Mouse (Mus musculus): ENCODE data around the gene Daam2.

Gene Daam2

DNA sequence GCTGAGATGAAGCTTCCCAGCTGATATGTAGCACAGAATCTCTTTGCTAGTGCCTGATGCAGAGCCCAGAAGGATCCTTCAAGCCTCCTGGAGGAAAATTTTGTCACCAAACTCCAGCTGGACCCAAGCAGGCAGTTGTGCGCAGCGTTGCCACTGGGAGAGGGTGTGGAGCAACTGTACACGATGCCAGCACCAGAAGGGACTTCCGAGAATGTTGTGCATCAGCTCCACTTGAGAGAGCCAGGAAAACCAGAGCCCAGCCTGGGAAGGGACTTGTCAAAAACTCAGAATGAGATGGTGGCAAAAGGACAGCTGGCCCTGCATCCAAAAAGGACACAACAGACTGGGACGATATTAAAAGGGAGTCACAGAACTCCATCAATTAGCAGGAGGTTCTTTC, 32.5 kb downstream of the Daam2 start:
- no peak for DNase-seq (ENCODE audit: low read depth)

DNA sequence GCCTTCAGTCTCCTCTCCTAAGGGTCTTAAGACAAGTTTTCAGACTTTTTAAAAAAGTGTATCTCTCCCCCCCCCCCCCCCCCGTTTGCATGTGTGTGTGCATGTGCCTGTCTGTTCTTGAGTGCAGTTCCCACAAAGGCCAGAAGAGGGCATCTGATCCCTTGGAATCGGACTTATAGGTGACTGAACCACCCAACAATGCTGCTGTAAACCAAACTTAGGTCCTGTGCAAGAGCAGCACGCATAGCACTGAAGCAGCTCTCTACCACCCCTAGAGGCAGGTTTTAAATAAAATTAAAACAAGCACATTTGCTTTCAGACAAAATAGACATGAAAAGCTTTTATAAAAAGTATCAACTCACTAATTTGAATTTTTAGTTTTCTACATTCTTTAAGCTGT, 33.9 kb downstream of the Daam2 start:
- peak; percentile 24 for DNase-seq (ENCODE audit: low read depth)

DNA sequence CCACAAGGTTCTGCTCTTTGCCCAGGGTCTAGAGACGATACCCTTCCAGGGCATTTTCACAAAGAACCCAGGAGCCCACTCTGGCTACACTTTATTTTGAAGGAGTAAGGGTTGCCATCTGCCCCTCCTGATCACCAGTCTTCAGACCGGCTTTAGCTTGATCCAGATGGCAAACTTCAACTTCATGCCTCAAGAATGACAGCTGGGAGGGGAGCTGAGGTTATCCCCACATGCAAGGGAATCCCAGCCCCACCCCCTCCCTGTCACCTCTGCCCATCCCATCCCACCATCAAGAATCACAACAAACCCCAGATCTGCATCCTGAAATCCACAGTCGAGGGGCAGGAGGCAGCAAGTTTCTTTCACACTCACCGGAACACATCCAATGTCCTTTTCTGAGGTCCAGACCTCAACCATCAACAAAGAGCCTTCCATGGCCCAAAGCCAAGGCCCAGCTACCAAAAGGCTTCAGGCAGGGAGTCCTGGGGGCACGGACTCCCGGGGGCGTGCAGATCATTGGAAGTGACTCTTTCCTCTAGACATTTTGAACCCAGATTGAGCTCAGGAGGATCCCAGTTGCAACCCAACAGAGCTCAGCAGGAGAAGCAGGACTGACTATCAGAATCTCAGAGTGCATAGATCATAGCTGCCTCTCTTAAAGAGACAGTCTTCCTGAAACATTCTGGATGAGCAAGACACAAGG, 35.5 kb downstream of the Daam2 start:
- DNase-seq (ENCODE audit: low read depth): no peak

DNA sequence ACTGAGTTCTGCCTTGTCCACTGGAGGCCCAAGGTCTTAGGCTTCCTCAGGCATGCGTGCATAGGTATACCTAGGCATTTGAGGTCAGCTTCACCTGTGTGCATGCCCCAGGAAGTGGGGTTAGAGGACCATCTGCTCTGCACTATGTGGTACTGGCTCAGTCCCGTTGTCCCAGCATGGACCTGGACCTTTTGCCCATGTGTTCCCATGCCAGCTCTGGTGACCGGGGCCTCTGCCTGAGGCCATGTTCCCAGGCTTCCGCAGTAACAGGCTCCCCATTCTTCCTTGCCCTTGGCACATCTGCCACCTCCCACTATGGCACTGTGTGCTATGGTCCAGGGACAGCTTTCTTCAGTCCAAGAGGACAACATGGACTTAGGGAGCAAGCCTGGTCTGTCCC, 36.1 kb downstream of the Daam2 start:
- no peak for DNase-seq (ENCODE audit: low read depth)

DNA sequence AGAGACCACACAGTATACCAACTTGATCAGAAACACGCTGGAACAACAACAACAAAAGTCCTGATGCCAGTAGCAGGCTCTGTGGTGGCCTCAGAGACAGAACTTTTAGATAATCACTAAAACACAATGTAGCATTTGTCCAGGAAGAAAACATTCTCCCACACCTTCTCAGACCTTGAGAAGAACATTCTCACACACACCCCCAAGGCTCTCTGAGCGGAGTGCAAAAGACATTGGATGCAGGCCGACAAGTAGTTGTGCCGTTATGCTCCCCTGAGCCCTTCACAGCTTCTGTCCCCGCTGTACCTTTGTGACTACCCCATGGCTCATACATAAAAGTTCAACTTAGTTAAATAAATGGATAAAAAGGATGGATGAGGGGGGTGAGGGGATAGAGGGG, 37.6 kb downstream of the Daam2 start:
- no peak for DNase-seq (ENCODE audit: low read depth)

DNA sequence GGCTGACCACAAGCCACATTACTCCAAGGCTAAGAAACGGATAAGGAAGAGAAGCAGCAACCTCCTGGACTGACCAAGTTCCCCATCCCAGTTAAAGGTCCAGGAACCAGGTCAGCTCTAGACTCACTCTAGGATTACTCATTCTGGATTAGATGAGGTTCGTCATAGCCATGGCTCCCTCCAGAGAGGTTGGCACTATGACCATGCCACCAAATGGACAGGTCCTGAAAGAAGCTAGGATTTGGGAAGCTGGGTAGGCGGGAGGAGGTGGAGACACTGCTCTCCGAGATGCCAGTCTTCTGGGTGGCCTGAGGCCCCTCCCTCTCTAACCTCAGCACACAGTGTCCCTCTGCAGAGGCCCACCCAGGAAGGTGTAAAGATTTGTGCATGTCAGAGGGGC, 38.2 kb downstream of the Daam2 start:
- DNase-seq (ENCODE audit: low read depth): no peak

DNA sequence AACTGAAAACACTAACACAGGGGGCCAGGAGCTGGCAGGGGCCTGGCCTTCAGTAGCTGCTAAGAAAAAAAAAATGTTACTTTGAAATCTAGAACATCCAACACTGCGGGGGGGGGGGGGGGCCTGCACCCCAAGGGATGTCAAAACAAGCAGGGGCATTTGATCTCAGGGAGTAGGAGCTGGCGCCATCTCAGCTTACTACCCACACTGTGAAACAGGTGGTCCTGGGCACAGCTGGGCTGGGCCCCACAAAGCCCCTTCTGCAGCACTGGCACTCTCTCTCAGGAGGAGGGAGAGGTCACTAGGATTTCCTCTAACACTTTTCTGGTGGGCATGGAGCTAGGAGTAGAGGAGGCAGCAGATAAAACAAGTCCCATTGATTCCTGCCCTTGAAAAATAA, 39.6 kb downstream of the Daam2 start:
- no peak for DNase-seq (ENCODE audit: low read depth)

DNA sequence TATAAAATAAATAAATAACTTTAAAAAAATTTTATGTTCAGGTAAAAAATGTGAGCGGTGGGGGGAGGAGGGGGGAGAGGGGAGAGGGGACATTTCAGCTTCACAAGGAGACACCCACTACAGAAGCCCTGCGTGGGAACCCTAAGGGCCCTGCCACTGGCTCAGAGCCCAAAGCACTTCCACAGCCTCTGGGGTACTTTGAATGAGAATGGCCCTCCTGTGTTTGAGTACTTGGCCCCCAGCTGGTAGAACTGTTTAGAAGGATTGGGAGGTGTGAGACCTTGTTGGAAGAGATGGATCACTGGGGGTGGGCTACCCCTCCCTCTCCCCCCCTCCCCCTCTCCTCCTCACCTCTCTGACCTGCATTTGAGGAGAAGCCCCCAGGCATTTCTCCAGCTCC, 41.7 kb downstream of the Daam2 start:
- DNase-seq (ENCODE audit: low read depth): no peak

DNA sequence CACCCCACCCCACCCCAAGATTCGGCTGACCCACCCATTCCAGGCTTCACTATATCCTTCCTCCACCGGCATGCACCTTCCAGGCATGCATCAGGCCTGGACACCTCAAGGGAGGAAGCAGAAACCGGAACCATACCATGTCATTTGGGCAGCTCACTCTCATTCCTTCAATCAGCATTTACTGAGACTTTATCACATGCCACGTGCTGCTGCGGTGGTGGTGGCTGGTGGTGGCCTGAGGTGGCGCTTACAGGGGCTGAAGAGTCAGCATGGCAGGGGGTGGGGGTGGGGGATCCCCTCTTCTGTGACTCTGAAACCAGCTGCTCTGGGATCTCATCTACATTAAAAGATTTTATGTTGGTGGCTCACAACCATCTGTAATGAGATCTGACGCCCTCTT, 42.1 kb downstream of the Daam2 start:
- no peak for DNase-seq (ENCODE audit: low read depth)

DNA sequence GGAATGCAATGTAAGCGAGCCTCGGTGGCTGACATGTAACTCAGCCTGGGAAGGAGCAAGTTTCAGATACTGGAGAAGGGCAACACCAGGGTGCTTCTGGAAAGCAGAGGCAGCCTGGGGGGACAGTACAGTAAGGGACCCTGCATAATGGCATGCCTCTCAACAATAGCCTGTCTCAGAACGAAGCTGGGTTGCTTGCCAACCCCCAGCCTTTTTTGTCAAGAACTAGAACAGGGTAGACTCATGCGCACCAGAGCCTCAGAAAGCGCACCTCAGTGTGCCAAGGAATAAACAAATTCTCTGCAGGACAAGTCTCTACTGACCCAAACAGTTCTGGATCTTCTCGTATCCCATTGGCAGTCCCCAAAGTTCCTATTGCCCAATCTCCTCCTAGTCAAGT, 43.5 kb downstream of the Daam2 start:
- no peak for DNase-seq (ENCODE audit: low read depth)

DNA sequence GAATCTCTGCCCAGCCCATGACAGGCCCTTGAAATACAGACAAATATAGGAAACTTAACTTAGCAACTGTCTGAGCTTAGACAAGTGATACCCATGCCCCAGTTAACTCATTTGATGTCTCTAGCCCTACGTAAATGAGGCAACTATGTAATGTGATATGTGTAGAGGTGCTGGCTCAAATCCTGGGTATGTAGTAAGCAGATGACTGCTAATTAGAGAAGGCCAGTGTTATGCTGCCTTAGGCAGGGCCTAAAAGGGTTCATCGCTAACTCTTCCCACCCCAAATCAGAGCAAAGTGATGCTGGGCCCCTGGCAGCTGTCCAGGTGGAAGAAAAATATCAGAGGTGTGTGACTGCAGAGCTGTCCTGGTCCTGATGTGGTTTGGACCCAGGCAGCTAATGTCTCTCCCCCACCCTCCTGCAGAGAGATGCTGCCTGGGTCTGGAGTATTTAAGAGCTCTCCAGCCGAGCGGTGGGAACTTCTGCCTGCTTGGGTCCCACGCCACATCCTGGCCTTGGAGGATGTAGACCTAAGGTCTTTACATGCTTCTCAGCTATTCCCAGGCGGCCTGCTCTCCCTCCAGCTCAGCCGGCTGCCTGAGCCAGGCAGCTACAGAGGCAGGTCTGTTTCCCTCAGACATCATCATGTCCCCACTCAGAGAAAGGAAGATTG, 44.4 kb downstream of the Daam2 start:
- DNase-seq (ENCODE audit: low read depth): no peak

DNA sequence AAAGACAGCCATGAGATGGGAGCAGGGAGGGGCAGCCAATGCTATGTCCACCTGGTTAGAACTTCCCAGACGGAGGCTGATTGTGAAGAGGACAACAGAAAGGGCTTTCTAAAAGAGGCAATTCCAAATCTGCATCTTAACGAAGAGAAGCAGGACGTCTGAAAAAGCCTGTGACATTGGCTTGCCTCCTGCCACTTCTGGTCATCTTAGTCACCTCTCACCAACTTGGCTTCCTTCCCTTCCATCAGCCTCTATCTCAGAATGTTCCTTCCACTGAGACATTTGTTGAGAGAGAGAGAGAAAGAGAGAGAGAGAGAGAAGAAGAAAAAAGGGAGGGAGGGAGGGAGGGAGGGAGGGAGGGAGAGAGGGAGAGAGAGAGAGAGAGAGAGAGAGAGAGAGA, 47.1 kb downstream of the Daam2 start:
- DNase-seq (ENCODE audit: low read depth): no peak

DNA sequence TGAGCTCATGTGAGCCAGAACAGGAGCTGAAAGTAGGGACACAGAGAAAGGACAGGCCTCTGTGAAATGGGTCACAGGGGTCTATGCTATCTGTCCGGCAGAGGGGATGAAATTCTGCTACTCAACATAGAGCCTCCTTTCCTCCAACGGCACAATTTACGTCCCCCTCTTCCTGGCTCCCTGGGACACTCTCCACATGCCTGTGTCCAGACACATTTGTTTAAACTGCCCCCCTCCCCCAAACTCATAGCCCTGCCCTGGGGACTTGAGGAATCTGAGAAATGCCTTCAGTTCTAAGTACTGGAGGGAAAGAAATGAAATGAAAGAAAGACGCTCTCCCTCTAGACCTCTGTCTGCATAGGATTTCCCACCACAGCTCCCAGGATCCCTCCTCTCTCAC, 48.5 kb downstream of the Daam2 start:
- DNase-seq (ENCODE audit: low read depth): no peak

DNA sequence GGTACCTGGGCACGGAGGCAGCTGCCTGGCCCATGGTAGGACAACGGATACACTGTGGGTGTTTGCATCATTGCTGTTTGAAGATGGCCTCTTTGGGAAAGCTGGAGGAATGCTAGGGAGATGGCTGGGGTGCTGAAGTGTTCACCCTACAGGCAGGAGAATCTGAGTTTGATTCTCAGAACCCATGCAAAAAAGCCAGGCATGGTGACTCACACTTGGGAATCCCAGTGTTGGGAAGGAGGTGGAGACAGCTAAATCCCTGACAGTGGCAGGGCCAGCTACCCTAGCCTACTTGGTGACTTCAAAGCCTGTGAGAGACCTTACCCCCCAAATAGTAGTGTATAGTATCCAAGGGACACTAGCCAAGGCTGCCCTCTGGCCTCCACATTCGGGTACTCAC, 49.0 kb downstream of the Daam2 start:
- DNase-seq (ENCODE audit: low read depth): no peak

DNA sequence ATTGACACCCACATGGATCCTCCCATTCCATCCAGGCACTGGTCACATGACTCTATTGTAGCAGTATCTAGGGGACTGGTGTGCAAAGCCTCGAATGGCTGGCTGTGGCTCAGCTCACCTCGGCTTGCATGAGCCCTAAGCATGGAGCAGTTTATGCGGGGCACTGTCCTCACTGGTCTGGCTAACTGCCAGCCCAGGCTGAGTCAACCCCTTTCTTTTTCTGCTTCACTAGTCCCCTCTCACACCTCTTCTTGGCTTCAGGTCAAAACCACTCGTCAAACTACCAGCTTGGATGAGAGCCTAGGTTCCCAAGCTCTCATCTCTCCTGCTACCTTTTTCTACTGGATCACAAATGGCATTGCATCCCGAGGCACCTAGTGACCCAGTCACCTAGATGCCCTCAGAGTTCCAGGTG, 51.5 kb downstream of the Daam2 start:
- no peak for DNase-seq (ENCODE audit: low read depth)

DNA sequence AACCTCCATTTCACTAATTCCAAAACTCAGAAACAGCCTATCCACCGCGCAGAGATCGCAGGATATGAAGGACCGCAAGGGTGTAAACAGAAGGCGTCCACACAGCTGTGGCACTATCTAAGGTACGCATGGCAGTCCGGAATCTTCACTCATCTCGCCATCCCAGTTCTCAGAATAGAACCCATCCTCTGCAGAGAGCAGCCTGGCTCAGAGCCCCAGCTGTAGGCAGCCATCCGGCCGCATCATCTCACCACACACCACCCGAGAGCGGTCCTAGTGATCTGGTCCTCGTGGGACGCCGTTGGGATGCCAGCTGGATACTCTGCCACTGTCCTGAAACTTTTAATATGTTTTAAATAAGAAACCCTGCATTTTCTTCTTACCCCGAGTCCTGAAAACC, 54.7 kb downstream of the Daam2 start:
- no peak for DNase-seq (ENCODE audit: low read depth)

DNA sequence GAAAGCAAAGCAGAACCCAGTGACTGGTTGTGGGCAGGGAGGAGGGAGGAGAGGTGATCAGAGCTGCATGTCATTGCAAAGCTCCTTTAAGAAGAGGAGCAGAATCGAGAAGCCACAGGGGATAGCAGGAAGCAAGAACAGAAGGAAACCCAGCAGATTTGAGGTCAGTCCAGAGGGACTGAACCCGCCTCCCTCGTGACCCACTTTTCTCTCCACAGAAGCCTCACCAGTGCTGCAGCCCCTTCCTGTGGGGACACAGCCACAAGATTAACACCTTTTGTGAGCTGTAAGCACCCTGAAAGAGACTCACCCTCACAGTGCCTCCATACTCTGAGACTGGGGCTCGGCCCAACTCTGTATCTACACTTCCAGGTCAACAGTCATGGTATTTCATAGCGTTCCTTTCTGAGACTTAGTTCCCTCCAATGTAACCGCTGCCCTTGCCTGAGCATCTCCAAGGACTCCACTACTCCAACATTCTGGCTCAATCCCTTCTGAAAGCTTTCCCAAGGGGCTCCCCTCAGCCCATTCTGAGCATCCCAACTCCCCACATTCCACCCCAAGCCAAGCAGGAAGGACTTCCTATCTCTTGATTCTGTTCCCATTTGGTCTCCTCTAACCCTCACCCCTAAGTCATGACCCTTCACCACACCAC, 60.8 kb downstream of the Daam2 start:
- no peak for DNase-seq (ENCODE audit: low read depth)

DNA sequence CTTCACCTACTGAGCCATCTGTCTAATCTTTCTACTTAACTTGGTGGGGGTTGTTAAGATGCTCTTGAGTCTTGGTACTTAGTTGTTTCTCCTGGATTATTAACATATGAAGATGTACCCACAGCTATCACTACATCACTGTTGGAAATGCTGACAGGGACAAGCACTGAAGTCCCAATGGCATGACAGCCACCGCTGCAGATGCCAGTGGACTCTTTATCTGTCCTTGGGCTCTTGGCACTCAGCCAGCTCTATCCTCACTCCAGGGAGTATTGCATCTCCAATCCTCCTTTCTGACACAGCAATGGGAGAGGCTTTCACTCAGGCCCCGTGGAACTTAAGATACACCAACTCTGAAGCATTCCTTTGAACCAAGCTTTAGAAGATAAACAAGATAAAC, 63.9 kb downstream of the Daam2 start:
- no peak for DNase-seq (ENCODE audit: low read depth)

DNA sequence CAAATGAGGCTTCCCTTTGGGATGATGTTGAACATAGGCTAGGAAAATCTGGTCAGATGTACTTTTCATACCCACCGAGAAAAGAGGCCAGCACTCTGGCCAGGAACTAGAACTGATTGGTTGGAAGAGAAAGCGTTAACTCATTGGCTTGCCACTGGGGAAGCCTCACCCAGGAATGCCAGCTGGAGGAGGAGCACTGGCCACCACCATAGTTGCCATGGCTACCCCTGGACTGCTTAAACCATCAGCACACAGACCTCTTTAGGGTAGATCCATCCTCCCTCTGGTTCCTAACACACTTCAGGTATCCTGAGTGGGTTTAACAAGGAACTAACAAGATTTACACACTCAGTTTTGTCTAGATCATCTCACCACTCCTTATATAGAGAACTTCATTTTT, 64.5 kb downstream of the Daam2 start:
- DNase-seq (ENCODE audit: low read depth): no peak

DNA sequence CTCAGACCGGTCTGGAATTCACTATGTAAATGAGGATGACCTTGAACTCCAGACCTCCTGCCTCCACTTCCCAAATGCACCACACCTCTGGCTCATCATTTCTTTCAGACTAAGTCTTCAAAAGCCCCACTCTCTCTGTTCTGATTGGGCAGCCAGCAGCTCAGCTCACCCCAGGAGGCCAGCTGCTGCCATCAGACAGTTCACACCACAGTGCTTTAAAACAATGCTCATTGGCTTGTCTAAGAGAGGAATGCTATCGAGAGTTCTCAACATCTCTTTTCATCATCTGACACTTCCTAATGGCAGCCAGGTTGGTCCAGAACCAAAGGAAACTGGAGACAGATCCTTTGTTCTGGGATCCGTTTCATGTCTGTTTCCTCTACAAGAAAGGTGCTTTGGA, 66.0 kb downstream of the Daam2 start:
- no peak for DNase-seq (ENCODE audit: low read depth)

DNA sequence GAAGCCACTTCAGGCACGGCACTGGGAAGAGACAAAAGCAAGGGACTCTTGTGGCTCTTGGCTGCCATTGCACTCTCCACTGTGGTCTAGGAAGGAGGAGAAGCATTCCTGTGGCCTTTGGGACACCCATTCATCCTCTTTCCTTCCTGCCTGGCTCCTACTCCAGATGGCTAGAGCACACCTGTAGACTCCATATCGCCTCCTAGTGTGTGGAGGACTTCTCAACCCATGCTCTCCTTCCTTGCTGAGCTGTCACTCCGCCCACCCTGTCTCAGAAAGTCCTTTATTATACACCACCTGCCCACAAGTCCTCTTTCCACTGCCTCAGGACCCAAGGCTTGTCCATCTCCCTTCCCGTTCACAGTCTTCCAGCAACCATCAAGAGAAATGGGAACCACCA, 70.9 kb downstream of the Daam2 start:
- no peak for DNase-seq (ENCODE audit: low read depth)

DNA sequence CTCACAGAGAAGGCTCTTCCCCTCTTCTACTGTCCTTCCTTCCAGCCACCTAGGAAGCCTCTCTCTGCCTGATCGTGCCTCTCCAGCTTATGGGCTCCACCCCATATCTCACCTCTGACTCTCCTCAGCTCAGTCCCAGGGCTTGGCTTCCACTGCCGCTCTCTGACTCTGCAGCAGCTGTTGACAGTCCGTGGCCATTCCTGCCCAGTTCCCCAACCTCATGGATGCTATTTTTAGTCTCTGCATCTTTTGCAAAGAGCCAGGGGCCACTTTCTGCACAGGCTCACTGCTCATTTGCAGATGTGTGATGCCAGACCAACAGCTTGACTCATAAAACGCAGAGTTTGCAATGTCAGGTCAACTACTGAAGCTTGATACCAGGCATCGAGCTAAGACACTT, 75.0 kb downstream of the Daam2 start:
- no peak for DNase-seq (ENCODE audit: low read depth)

DNA sequence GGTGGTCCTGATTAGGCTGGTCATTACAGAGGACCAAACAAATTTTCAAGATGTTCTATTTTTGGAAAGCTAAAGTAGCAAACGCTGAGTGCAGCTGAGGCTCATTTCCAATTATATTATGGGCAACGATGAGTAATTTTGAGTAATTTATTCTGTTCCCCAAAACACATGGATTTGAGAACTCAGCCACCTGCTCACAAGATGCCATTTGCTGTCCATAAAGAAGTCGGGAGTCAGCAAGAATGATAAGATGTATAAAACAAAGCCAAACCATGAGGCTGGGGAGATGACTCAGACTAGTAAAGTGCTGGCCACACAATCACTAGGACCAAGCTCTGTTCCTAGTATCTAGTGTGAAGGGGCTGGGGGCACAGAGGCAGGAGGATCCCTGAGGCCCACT, 79.7 kb downstream of the Daam2 start:
- DNase-seq (ENCODE audit: low read depth): no peak

DNA sequence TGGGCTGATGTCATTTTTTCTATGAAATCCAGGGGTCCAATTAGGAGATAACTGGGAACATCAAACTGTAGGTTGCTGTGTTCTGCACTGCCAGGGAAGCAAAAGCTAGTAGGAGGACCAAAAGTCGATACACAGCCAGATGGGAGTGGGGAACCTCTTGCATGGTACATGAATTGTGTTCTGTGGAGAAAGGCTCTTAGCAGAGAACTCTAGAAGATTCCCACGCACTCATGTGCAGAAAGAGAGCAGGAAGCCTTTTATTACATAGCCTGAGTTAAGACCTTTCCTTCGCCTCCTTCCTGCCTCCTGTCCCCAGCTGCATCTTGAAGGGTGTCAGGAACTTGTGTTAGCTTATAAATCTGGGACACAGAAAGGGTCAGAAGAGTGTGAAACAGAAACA, 82.3 kb downstream of the Daam2 start:
- DNase-seq (ENCODE audit: low read depth): no peak
